8 mouse cellular contexts compared by ENCODE assay signal in the genomic region with DNA sequence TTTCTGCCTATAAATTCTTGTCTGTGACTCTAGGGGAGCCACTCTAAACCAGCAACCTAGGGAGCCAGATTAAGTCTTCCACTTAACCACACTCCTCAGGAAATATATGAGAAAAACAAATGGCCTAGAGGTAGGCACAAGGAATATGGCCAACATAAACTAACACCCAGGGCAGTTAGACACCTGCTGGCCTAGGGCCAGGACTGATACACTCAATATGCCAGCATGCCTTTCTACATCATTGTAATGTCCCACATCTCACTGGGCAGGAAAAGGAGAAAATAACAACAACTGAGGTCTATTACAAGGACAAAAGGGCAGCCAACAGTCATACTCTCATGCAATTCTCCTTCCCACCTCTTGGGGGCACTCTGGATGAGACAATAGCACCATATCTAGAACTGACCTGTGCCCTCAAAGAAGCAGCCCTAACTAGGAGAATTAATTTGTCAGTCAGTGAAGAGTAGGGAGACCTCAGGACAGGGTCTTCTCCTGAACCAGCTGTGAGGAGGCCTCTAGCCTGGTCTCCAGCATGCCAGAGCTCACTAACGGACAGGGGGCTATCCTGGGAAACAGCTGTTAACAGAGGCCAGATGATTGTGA. TPM values are rescaled to one million over a fixed set of nuclear protein-coding genes. Genes with fewer than 3 reads are reported as not detected.
DNase-seq lines count a peak whose midpoint lies in the region; ATAC-seq lines count a peak whose summit lies in the region.

No protein-coding gene starts in this region.

- H3K4me3 ChIP-seq in intestine, embryonic 16.5 days (ENCODE audit: low read length), result no peak overlapping the region

- no peaks in the 10 kb centered on the region for H3K9me3 ChIP-seq in intestine, embryonic 16.5 days (ENCODE audit: control insufficient read depth, low read length)

- 0 out of 2 replicates have a peak, but pooled peaks cover 3% of the 10 kb centered on the region for H3K36me3 ChIP-seq in intestine, embryonic 16.5 days (ENCODE audit: control insufficient read depth, insufficient read depth, low read length)

- no peaks in the 10 kb centered on the region for H3K27me3 ChIP-seq in intestine, embryonic 16.5 days (replicated peaks; ENCODE audit: control insufficient read depth, insufficient read depth, low read length)

- no peak for ATAC-seq in intestine, embryonic 16.5 days

- H3K27ac ChIP-seq in intestine, embryonic 16.5 days (ENCODE audit: low read length), result peak overlapping the region; percentile 99

- H3K9ac ChIP-seq in intestine, embryonic 16.5 days (ENCODE audit: low read depth, low read length), result peak overlapping the region; percentile 75; the same call in 1 of the 2 replicates

- WGBS in intestine, embryonic 16.5 days, result 82% methylated on average over 1 of the region's 1 CpGs

- H3K4me2 ChIP-seq in intestine, embryonic 16.5 days (ENCODE audit: low read depth, low read length), result peak overlapping the region; percentile 80

- H3K4me1 ChIP-seq in intestine, embryonic 16.5 days (ENCODE audit: control insufficient read depth, insufficient read depth, low read length), result peaks cover 84% of the 10 kb centered on the region

- peak; percentile 34 for DNase-seq in kidney, adult 11 months
- no peak for DNase-seq in kidney, postnatal 4 days
- peak; percentile 38 to 47 for DNase-seq in B cell, adult 2 months
- DNase-seq in R1 (ENCODE audit: low read depth, low spot score), result peak; percentile 54
- DNase-seq in urinary bladder, postnatal 25 days (ENCODE audit: low spot score), result no peak
- DNase-seq in urinary bladder, adult 18-20 months (ENCODE audit: low spot score in 2 of 2), result no peak
- DNase-seq in layer of hippocampus, adult 18-20 months (ENCODE audit: low spot score in 2 of 2), result no peak

RNA-seq across cellular contexts. Expression of a gene that starts 6.4 kb away (rescaled TPM):
- 2.3 and 2.4 TPM in 2 replicates for polyA plus RNA-seq in intestine, embryonic 16.5 days (2015; fragmentation: Nextera tagmentation; extraction: Ambion mirVana)
- 1 to 10 TPM; 1.2 to 2.8 TPM for total RNA-seq in layer of hippocampus, adult 18-20 months (2021)

RNA-seq across cellular contexts. Expression of a gene that starts 54.9 kb away (rescaled TPM):
- polyA plus RNA-seq in intestine, embryonic 16.5 days (2015; fragmentation: Nextera tagmentation; extraction: Ambion mirVana), result 58.4 and 63.6 TPM in 2 replicates
- total RNA-seq in layer of hippocampus, adult 18-20 months (2021), result 1 to 10 TPM; 2.4 TPM

Comparison
In these comparisons a context has a peak if more than half of its experiments do, and no peak if none do; other contexts are left out.
1. DNase-seq: peak in kidney, adult 11 months (single experiment), B cell, adult 2 months (2 of 2) and R1 (single experiment); none in kidney, postnatal 4 days (0 of 2), urinary bladder, postnatal 25 days (single experiment), urinary bladder, adult 18-20 months (0 of 2) and layer of hippocampus, adult 18-20 months (0 of 2).